Mouse (Mus musculus) midbrain, embryonic 10.5 days (tissue): Measurements from ENCODE around the gene Plin2. TPM values are rescaled to one million over a fixed set of nuclear protein-coding genes. Genes with fewer than 3 reads are reported as not detected.
A peak's percentile ranks its signal among the peaks of the same experiment; 100 is the strongest.

Experiments used
- DNase-seq: peaks from one replicate; pipeline ENCODE4 v3.0.0-alpha.2; 2017; ENCODE audit warnings: low spot score
- H3K27ac ChIP-seq: fragments of 300-500 bp; sonication (generic); replicated peaks from 2 replicates; pipeline ENCODE4 v1.5.1; 2016; ENCODE audit warnings: mild to moderate bottlenecking
- H3K27me3 ChIP-seq: fragments of 300-500 bp; sonication (generic); 2 replicates; pipeline ENCODE4 v1.6.1; 2016; ENCODE audit warnings: low read depth, mild to moderate bottlenecking; ENCODE audit not compliant: poor library complexity, severe bottlenecking
- H3K36me3 ChIP-seq: fragments of 300-500 bp; sonication (generic); 2 replicates; pipeline ENCODE4 v1.6.1; 2016; ENCODE audit warnings: mild to moderate bottlenecking, moderate library complexity
- H3K4me1 ChIP-seq: fragments of 300-500 bp; sonication (generic); 2 replicates; pipeline ENCODE4 v1.6.1; 2016
- H3K4me3 ChIP-seq: fragments of 300-500 bp; sonication (generic); 2 replicates; pipeline ENCODE4 v1.5.1; 2016; ENCODE audit warnings: mild to moderate bottlenecking, moderate library complexity
- H3K9me3 ChIP-seq: fragments of 300-500 bp; sonication (generic); replicated peaks from 2 replicates; pipeline ENCODE4 v1.6.1; 2016; ENCODE audit warnings: mild to moderate bottlenecking
- WGBS: fragments of 180-500 bp; shearing (Covaris S2); methylation state at CpG from one replicate; pipeline ENCODE4 v1.1.7; 2016; 5-methylcytosine and 5-hydroxymethylcytosine counted together
- polyA plus RNA-seq: library from polyadenylated mRNA; unstranded; fragments of >200 nt; fragmentation: Nextera tagmentation; extraction: Ambion mirVana; gene quantifications from 2 replicates; pipeline ENCODE4 v1.2.1, GENCODE M21; 2016

The Plin2 gene
- polyA plus RNA-seq: 76.2 and 79.3 TPM in 2 replicates

- H3K4me3 ChIP-seq: peak within 1 kb of the TSS; percentile 73
- under 1% methylated on average over 18 of the region's 18 CpGs for WGBS
- peaks cover 37% of the 10 kb centered on the region for H3K4me1 ChIP-seq
- peaks cover 23% of the 10 kb centered on the region for H3K36me3 ChIP-seq
- peak within 1 kb of the TSS; percentile 95 for H3K27ac ChIP-seq
- peak; percentile 77 for DNase-seq
- no peaks in the 10 kb centered on the region for H3K9me3 ChIP-seq
- H3K27me3 ChIP-seq: no peaks in the 10 kb centered on the region
Measured at GRCm38 (mm10) chr4:86669780-86670201, at the start of gene Plin2. TSS of gene Plin2 (minus strand) at chr4:86670060.

DNA sequence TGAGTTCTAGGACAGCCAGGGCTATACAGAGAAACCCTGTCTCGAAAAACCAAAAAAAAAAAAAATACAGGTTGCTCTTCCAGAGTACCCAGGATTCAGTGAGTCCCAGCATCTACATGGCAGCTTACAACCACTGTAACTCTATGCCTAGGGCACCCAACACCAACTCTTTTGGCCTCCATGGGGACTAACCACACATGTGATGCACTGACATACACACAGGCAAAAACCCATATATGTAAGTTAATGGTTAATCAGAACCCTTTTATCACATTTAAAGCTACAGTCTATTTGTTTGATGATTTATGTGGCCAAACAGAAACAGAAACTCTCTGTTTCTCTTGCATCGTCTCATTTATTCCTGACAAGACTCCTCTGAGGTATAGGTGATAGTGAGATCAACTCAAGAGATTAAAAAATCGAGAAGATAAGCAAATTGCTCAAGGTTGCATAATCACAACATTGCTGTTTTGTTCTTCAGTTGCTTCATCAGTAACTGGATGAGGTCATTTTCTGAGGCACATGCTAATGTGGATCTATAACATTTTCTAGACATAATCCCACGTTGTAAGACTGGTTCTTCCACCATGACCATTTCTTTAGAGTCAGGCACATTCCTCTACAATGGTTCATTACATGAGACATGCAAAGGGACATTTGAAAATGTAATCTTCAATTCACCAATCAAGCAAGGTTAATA is 49.2 kb upstream of the Plin2 start:
- DNase-seq: no peak
- no peaks in the 10 kb centered on the region for H3K4me1 ChIP-seq
- H3K36me3 ChIP-seq: no peaks in the 10 kb centered on the region
- no peaks in the 10 kb centered on the region for H3K9me3 ChIP-seq
- H3K4me3 ChIP-seq: no peak overlapping the region
- no peak overlapping the region for H3K27ac ChIP-seq
- WGBS: 80% methylated on average over 4 of the region's 4 CpGs
- H3K27me3 ChIP-seq: no peaks in the 10 kb centered on the region

DNA sequence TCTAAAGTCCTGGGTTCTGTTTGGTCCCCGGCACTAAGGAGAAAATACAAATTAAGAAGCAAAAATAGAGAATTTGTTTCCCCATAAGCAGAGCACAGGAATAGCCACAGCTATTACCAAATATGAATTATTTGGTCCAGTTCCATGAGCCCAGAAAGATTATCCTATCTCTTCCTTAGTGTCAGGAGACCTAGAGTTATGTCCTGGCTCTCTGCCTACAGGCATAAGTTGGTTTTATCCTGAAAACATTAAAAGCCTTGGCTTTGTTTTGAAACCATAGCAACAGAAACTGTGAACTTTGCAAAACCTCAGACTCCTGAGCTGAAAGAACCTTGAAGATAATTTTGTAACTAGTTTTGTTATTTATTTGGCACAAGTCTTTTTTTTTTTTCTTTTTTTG is 47.3 kb upstream of the Plin2 start:
- no peak for DNase-seq

GRCm38 (mm10) chr4:86715341-86715740 is 45.5 kb upstream of the Plin2 start:
- DNase-seq: no peak
- no peaks in the 10 kb centered on the region for H3K36me3 ChIP-seq
- H3K4me3 ChIP-seq: no peak overlapping the region
- 95% methylated on average over 1 of the region's 1 CpGs for WGBS
- H3K27me3 ChIP-seq: no peaks in the 10 kb centered on the region
- H3K4me1 ChIP-seq: no peaks in the 10 kb centered on the region
- H3K27ac ChIP-seq: no peak overlapping the region
- no peaks in the 10 kb centered on the region for H3K9me3 ChIP-seq

More for the DNA sequence above, 47.3 kb upstream of the Plin2 start:
- H3K4me3 ChIP-seq: no peak overlapping the region
- no peaks in the 10 kb centered on the region for H3K4me1 ChIP-seq
- no peaks in the 10 kb centered on the region for H3K27me3 ChIP-seq
- no peaks in the 10 kb centered on the region for H3K36me3 ChIP-seq
- WGBS: 89% methylated on average over 1 of the region's 1 CpGs
- H3K9me3 ChIP-seq: no peaks in the 10 kb centered on the region
- H3K27ac ChIP-seq: no peak overlapping the region

GRCm38 (mm10) chr4:86713518-86713917 is 43.7 kb upstream of the Plin2 start:
- WGBS: 80% methylated on average over 2 of the region's 2 CpGs
- H3K9me3 ChIP-seq: no peaks in the 10 kb centered on the region
- H3K27ac ChIP-seq: no peak overlapping the region
- no peaks in the 10 kb centered on the region for H3K36me3 ChIP-seq
- no peaks in the 10 kb centered on the region for H3K27me3 ChIP-seq
- no peak overlapping the region for H3K4me3 ChIP-seq
- no peak for DNase-seq
- no peaks in the 10 kb centered on the region for H3K4me1 ChIP-seq

DNA sequence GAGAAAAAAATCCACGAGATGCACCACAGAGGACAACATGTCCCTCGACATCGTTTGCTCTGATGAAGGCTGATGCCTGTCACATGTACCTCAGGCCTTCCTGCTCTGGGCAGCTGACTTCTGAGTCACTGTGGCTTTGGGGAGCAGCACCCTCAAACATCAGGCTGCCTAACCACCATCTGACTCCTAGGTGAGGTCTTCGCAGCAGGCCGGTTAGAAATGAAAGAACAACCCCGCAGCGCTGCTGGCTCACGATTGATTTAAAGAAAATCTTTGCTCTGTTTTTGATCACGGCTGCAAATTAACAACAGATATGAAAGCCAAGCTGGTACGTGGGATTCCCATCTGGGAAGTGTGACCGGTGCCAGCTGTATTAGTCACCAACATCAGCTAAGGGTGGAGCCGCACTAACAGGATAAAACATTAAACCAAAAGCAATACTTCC is 42.9 kb upstream of the Plin2 start:
- WGBS: 91% methylated on average over 12 of the region's 12 CpGs
- no peaks in the 10 kb centered on the region for H3K27me3 ChIP-seq
- no peaks in the 10 kb centered on the region for H3K9me3 ChIP-seq
- no peak overlapping the region for H3K4me3 ChIP-seq
- H3K27ac ChIP-seq: no peak overlapping the region
- no peak for DNase-seq
- H3K36me3 ChIP-seq: no peaks in the 10 kb centered on the region
- H3K4me1 ChIP-seq: no peaks in the 10 kb centered on the region

DNA sequence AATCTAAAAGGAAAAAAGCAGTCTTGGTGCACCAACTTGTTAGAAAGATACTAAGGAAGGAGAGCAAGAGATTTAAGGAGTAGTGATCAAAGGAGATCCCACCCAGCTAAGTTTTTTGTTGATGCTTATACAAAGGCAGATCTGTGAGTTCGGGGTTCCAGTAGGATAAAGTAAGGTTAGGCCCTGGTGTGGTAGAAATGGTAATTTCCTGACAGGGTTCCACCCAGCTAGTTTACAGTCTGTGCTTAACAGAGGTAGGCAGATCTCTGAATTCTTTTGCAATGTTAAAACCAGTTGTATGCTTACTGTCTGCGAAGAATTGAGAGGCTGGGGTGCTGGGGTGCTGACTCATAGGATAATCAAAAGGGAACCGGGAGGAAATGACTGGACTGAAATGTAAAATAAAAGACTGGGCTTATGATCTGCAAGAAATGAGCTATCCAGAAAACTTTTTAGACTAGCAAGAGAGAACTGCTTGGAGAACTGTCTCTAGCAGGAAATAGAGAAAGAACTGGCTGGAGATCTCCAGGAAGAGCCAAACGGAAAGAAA is 40.9 kb upstream of the Plin2 start:
- Histone ChIP-seq H3K9me3 (no peaks in the 10 kb centered on the region), H3K4me3 (no peak overlapping the region)
- WGBS: 77% methylated on average over 4 of the region's 4 CpGs

GRCm38 (mm10) chr4:86710034-86710650 is 40.3 kb upstream of the Plin2 start:
- WGBS: 78% methylated on average over 6 of the region's 6 CpGs
- DNase-seq: no peak

More for the DNA sequence above, 40.9 kb upstream of the Plin2 start:
- H3K4me1 ChIP-seq: no peaks in the 10 kb centered on the region
- H3K27me3 ChIP-seq: no peaks in the 10 kb centered on the region
- H3K36me3 ChIP-seq: no peaks in the 10 kb centered on the region
- H3K27ac ChIP-seq: no peak overlapping the region
- no peak for DNase-seq

DNA sequence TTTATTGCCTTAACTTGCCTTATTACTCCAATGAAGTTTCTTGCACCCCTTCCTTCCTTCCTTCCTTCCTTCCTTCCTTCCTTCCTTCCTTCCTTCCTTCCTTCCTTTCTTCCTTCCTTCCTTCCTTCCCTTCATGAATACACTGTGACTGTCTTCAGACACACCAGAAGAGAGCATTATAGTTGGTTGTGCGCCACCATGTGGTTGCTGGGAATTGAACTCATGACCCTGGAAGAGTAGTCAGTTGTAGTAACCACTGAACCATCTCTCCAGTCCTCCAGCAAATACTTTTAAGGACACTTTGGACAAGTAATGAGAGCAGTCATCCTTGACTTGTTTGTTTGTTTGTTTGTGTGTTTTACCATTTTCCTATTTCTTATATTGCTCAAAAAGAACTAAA is 38.9 kb upstream of the Plin2 start:
- no peaks in the 10 kb centered on the region for H3K27me3 ChIP-seq

More at GRCm38 (mm10) chr4:86710034-86710650, 40.3 kb upstream of the Plin2 start:
- Histone ChIP-seq H3K4me3 (no peak overlapping the region), H3K4me1 (no peaks in the 10 kb centered on the region), H3K27ac (no peak overlapping the region), H3K9me3 (no peaks in the 10 kb centered on the region), H3K27me3 (no peaks in the 10 kb centered on the region), H3K36me3 (no peaks in the 10 kb centered on the region)

GRCm38 (mm10) chr4:86699161-86699865 is 29.5 kb upstream of the Plin2 start:
- Histone ChIP-seq H3K27me3 (no peaks in the 10 kb centered on the region), H3K27ac (no peak overlapping the region), H3K9me3 (no peaks in the 10 kb centered on the region), H3K4me3 (no peak overlapping the region), H3K36me3 (no peaks in the 10 kb centered on the region), H3K4me1 (no peaks in the 10 kb centered on the region)
- WGBS: 81% methylated on average over 5 of the region's 5 CpGs
- DNase-seq: no peak

More for the DNA sequence above, 38.9 kb upstream of the Plin2 start:
- WGBS: 44% methylated on average over 1 of the region's 1 CpGs
- no peak for DNase-seq
- Histone ChIP-seq H3K27ac (no peak overlapping the region), H3K36me3 (no peaks in the 10 kb centered on the region), H3K9me3 (no peaks in the 10 kb centered on the region), H3K4me1 (no peaks in the 10 kb centered on the region), H3K4me3 (no peak overlapping the region)

GRCm38 (mm10) chr4:86696890-86697289 is 27.0 kb upstream of the Plin2 start:
- Histone ChIP-seq H3K4me1 (no peaks in the 10 kb centered on the region), H3K36me3 (no peaks in the 10 kb centered on the region), H3K9me3 (no peaks in the 10 kb centered on the region), H3K27me3 (no peaks in the 10 kb centered on the region), H3K4me3 (no peak overlapping the region), H3K27ac (peak overlapping the region; percentile 68; the same call in 1 of the 2 replicates)
- DNase-seq: peak; percentile 40
- 10% methylated on average over 4 of the region's 4 CpGs for WGBS

DNA sequence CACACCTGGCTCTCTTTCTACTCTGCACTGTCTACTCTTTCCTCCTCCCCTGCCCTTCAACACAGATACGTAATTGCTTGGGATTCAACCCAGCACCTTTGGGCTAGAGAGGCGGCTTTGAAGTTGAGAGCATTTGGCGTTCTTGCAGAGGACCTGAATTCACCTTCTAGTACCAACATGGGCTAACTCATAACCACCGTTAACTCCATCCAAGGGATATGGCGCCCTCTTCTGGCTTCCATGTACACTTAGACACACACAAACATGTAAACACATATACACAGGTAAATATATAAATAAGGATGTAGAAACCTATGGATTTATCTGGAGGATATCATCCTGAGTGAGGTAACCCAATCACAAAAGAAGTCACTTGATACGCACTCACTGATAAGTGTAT is 25.2 kb upstream of the Plin2 start:
- Histone ChIP-seq H3K9me3 (no peaks in the 10 kb centered on the region), H3K36me3 (no peaks in the 10 kb centered on the region), H3K4me1 (no peaks in the 10 kb centered on the region), H3K27ac (no peak overlapping the region), H3K4me3 (no peak overlapping the region), H3K27me3 (no peaks in the 10 kb centered on the region)
- 58% methylated on average over 6 of the region's 6 CpGs for WGBS
- DNase-seq: no peak
